Mouse (Mus musculus) lung, postnatal 0 days (tissue): ENCODE measurements at regions not wholly inside any gene's neighbourhood (a gene's known extent, or its start where the extent isn't known, plus 50 kb on each side); places are given as distances from the start of the nearest gene placed in this dataset.

ENCODE experiments used
- CTCF ChIP-seq: IDR thresholded peaks from 2 replicates; pipeline ENCODE4 v1.5.1; 2016; ENCODE audit warnings: antibody characterized with exemption, mild to moderate bottlenecking
- EP300 ChIP-seq: IDR thresholded peaks from 2 replicates; pipeline ENCODE4 v1.6.1; 2016; ENCODE audit warnings: antibody characterized with exemption, mild to moderate bottlenecking, control low read depth

GRCm38 (mm10) chr13:30045225-30045624, 59.4 kb upstream of the E2f3 start:
- TF ChIP-seq CTCF (no peak), EP300 (no peak)
